Mouse (Mus musculus): ENCODE data around the gene Notch1.
A peak's percentile ranks its signal among the peaks of the same experiment; 100 is the strongest.

Gene Notch1

DNA sequence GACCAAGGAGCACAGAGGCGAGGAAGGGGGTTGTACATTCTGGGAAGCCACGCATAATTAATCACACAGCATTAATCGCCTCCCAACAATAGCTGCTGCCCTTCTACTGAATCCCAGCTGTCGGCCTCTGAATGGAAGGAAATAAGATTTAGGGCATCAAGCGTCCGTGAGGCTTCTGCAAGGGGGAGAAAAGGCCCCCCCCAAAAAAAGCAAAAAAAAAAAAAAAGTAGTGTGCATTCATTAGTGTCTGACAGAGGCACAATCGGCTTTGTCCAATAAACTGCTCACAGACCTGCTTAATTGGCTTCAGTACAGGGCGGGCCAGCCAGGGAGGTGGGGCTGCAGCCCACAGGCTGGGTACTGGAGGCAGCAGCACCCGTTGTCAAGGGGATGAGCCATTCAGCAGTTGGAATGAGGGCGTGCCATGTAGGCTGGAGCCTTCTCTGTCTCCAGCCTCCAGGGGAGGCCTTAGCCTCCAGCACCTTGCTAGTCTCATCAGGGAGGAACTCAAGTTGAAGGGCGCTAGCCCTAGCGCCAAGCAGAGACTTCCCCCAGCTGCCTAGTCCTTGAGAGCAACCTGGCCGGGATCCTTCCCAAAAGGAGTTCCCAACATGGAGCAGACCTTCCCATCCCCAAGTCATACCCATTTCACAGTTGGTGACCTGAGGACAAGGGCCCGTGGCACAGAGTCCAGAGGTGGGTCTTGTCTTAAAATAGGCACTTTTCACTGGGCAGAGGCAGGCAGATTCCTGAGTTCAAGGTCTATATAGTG is 15.7 kb downstream of the Notch1 start:
- no peak for DNase-seq (ENCODE audit: low read depth in 2 of 2, low spot score in 2 of 2)

DNA sequence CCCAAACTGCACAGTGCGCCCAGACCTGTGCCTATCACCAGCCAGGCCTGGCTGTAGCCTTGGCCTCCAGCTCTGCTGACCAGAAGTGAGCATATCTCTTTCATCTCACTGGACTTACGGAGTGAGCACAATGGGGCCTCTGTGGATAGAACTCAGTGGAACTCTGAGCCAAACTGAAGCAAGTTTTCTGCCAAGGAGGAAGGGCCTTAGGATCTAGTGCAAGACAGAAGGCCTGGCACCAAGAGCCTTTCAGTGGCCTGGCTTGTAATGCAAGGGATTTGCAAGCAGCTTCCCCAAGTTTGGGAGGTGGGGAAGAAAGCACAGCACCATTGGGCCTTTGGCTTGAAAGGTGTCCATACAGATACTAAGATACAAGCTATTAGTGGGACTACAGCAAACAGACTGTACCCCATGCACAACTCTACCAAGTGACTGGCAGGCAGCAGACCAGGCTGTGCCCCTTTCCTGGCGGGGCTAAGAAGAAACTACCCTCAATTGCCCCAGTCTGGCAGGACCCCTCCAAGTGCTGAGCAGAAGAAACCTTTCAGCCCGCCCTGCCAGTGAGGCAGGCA is 16.4 kb downstream of the Notch1 start:
- no peak for DNase-seq (ENCODE audit: low read depth in 2 of 2, low spot score in 2 of 2)

DNA sequence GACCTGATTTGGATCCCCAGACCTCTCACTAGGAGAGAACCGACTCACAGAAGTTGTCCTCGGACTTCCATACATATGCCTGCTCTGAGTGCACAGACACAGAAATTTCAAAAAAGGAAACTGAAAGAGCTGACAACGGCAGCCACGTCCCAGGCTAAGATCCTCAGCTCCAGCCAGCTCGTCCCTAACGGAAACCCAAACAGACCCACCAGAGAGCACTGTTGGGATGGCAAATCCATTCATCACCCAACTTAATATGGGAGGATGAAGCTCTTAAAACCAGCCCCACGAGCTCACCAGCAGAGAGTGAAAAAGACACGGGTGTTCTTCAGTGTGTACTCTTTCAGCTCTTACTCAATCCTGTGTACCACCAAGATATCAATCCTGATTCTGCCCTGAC is 17.8 kb downstream of the Notch1 start:
- no peak for DNase-seq (ENCODE audit: low read depth in 2 of 2, low spot score in 2 of 2)

DNA sequence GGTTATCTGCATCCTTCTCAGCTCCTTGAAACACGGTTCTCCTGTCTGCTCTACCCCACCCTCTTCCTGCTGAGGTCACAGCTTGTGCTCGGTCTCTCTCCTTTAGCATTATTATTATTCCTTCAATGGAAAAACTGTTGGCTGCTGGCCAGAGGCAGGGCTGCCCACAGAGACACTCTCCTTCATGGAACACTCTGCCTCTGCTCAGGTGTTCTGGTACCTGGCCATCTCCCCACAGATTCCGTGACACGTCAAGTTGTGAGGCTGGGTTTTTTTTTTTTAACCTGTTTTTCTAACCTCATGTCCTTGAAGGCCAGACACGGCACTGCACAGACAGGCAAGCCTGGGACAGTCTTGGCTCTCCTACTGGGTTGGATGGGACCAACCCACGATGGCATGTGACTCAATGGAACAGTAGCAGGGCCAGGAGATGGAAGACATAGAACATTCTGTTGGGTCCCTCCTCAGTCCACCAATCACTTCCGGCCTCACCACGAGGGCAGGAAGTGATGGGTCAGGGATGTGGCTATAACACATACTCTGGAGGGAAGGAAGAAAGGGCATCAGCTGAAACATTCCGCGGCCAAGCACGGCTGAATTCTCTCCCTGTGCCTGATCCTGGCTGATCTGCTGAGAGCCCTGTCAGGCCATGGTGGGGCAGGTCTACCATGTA is 18.5 kb downstream of the Notch1 start:
- DNase-seq (ENCODE audit: low read depth in 2 of 2, low spot score in 2 of 2), result no peak

DNA sequence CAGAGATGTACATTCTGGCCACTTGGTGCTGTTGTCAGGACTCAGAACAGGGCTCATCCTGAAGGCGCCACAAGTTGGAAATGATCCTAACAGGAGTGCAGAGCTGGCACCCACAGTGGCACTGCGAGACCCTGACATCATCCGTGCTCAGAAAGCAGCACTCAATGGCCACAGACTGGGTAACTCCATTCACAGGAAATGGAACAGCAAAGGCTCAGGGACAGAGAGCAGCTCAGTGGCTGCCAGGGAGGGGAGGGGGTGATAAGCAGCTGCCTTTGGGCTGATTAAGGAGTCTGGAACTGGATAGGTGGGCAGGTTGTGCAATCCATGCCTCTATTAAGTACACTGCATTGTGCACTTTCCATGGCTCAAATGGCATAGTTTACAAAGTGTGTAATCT is 20.0 kb downstream of the Notch1 start:
- DNase-seq (ENCODE audit: low read depth in 2 of 2, low spot score in 2 of 2), result no peak

GRCm38 (mm10) chr2:26495701-26496100 is 20.8 kb downstream of the Notch1 start:
- DNase-seq (ENCODE audit: low read depth in 2 of 2, low spot score in 2 of 2), result no peak

GRCm38 (mm10) chr2:26494991-26495390 is 21.5 kb downstream of the Notch1 start:
- no peak for DNase-seq (ENCODE audit: low read depth in 2 of 2, low spot score in 2 of 2)

DNA sequence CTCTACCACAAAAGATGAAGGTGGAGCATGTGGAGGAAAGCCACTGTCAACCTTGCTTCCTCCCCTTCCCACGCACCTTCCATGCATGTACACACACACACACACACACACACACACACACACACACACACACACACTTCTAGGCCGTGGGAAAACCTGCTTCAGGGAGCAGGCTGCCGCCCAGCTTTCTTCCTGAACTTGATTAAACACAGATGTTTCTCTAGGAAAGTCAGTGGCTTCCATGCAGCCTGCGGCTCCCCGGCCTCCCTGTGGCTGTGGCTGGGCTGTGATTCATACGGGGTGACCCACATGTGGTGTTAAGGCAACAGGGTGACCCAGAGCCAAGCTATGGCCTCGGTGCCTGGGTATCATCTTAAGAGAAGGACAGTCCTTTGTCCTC is 22.1 kb downstream of the Notch1 start:
- DNase-seq (ENCODE audit: low read depth in 2 of 2, low spot score in 2 of 2), result no peak

DNA sequence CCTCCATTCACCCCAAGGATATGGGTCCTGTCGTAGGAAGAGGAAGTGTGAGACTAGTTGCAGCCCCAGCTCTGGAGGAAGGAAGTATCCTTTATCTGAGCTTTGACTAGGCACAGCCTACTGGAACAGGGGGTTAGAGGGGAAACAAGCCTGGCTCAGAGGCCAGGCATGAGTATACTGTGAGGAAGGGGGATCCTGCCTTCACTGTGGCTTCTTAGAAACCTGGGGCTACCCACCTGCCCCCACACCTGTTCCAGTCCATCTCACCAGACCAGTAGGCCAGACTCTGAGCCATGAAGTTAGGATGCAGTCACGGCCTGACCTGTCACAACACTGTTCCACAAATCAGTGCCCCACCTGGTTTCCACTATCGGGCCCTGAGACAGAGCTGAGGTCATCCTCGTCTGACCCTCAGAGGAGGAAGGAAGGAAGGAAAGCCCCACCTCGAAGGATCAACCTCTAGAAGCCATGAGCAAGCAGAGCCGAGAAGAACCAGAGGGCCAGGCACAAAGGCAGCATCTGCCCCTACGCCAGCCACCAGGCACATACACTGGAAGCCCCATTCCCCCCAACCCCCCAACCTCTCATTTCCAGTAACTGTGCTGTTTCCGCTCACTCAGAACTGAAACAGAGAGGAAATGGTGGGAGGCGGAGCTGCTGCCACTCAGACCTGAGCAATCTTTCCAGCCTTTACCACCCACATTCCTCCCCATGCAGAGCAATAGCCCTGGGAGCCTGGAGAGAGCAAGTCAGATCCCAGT is 23.3 kb downstream of the Notch1 start:
- peak in 1 of 2 experiments; percentile 40 for DNase-seq (ENCODE audit: low read depth in 2 of 2, low spot score in 2 of 2)

GRCm38 (mm10) chr2:26490760-26491301 is 25.6 kb downstream of the Notch1 start:
- DNase-seq (ENCODE audit: low read depth in 2 of 2, low spot score in 2 of 2), result no peak

DNA sequence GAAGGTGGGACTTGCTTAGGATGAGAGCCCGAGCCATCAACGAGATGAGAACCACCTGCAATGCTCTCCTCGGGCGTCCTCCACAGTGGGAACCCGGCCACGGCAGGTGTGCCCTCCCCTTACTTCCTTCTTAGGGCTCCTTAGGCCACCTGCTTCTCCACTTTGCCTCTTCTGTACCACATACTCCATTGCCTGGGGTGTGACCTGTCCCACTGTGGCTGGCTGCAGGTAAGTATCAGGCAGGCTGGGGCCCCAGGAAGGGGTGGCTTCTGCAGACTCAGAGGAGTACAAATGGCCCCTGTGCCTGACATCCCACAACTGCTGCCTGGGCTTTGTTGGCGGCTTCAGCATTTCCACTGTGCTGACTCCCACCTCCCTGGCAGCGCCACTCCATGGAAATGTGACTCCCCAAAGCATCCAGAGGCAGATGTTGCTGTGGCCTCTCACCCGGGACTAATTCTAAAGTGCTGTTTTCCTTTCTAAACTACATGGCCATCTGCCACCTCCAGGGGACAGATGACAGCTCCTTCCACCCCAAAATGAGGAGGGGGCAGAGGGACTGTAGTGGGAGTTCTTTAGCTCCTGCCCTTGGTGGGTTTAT is 27.8 kb downstream of the Notch1 start:
- DNase-seq (ENCODE audit: low read depth in 2 of 2, low spot score in 2 of 2), result no peak

- no peak for DNase-seq (ENCODE audit: low read depth in 2 of 2, low spot score in 2 of 2)
Observed at GRCm38 (mm10) chr2:26487322-26488021, 29.0 kb downstream of the Notch1 start.

DNA sequence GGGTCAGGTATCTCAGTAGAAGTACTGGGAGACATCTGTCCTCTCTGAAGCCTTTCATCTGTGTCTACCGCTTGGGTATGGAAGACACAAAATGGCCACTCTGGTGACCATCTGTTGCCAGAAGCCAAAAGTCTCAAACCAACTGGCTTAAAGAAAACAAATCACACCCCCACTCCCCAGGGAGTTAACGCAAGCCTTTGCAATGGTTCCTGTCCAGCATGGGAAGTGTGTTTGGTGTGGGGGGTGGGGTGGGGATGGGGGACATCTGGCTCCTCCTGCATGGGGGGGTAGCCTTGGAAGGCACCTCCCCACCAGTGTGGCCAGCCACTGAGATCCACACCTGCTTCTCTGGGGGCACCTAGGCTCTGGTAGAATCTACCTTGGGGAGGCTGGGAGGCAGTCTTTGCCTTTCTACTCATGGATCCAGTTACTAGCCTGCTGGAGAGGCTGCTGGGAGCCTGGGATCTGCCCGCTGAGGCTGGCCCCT is 29.6 kb downstream of the Notch1 start:
- DNase-seq (ENCODE audit: low read depth in 2 of 2, low spot score in 2 of 2), result no peak

GRCm38 (mm10) chr2:26486264-26486810 is 30.1 kb downstream of the Notch1 start:
- no peak for DNase-seq (ENCODE audit: low read depth in 2 of 2, low spot score in 2 of 2)

DNA sequence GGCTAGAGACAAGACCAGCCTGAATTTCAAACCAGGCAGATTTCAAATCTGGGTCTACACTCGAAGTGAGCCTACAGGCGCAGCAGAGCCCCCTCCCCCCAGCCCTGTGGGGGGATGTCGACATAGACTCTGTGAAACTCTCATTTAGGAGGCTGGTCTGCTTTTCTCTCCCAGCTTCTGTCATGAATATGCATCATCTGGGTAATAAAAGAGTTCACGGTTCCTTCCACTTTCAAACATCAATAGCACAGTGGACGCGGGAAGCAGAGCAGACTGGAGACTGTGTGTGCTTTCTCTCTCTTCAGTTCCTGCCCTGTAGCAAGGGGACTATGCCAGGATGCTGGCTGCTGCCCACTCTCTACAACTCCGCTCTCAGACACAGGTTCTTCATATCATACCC is 30.8 kb downstream of the Notch1 start:
- DNase-seq (ENCODE audit: low read depth in 2 of 2, low spot score in 2 of 2), result no peak

DNA sequence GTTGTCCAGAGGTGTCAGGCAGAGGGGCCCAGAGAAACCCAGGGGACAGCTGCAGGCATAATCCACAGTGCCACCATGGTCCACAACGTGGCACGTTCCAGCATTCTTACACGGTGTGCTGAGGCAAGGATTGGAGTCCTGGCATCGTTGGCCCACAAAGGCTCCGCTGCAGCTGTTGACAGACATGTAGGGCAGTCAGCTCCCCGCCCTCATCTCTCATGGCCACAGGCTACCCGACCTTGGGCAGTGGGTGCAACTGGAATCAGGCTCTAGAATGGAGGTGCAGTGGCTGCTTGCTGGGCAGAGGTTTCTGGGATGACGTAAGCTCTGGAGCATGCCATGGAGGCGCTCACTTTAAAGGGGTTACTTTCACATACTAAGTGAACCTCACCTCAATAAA is 31.2 kb downstream of the Notch1 start:
- DNase-seq (ENCODE audit: low read depth in 2 of 2, low spot score in 2 of 2), result no peak

- no peak for DNase-seq (ENCODE audit: low read depth in 2 of 2, low spot score in 2 of 2)
Observed at GRCm38 (mm10) chr2:26484169-26484568, 32.3 kb downstream of the Notch1 start.

GRCm38 (mm10) chr2:26483230-26483869 is 33.1 kb downstream of the Notch1 start:
- no peak for DNase-seq (ENCODE audit: low read depth in 2 of 2, low spot score in 2 of 2)

DNA sequence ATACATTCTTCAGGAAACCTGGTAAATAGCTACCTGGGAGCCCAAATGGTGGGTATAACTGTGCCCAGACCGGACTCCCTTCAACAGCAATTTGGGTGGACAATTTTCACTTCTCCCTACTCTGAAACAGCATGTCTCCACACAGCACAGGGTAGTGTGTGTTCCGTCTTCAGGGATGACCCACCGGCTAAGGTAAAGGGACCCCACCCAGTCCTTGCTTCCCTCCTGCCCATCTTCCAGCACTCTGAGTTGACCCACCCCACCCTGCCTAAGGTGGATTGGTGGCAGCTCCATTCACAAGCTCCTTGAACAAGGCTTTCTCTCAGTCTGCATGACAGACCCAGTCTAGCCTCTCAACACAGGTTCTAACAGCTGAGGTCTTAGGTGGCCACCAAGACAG is 33.6 kb downstream of the Notch1 start:
- DNase-seq (ENCODE audit: low read depth in 2 of 2, low spot score in 2 of 2), result no peak
